Mouse (Mus musculus) urinary bladder, adult 18-20 months (tissue): ENCODE data around the gene Eef1e1.
"Not testable (repeated sequence)": the region's sequence is repeated elsewhere in the genome, so short reads cannot be mapped to it uniquely, and the experiment has no call there.

Experiments used
- DNase-seq, 2 experiments: peaks; one replicate each; pipeline ENCODE4 v3.0.0; 2022; ENCODE audit warnings: low spot score in 2 of 2, mixed read lengths in 2 of 2

Eef1e1 gene

GRCm38 (mm10) chr13:38658528-38659280 is at the start of gene Eef1e1:
Eef1e1 (minus strand) TSS chr13:38659058.
- peak; percentile 94 to 95 for DNase-seq

GRCm38 (mm10) chr13:38690845-38691244 is 32.0 kb upstream of the Eef1e1 start:
- DNase-seq = no peak

- DNase-seq = no peak
Observed at GRCm38 (mm10) chr13:38690028-38690427, 31.2 kb upstream of the Eef1e1 start.

- no peak for DNase-seq
Observed at GRCm38 (mm10) chr13:38688761-38689160, 29.9 kb upstream of the Eef1e1 start.

- DNase-seq = no peak
Observed at GRCm38 (mm10) chr13:38672336-38672735, 13.5 kb upstream of the Eef1e1 start.

GRCm38 (mm10) chr13:38671451-38671850 is 12.6 kb upstream of the Eef1e1 start:
- DNase-seq = not testable (repeated sequence)

GRCm38 (mm10) chr13:38670051-38670450 is 11.2 kb upstream of the Eef1e1 start:
- DNase-seq = no peak

- DNase-seq = no peak
Observed at GRCm38 (mm10) chr13:38668514-38668913, 9.7 kb upstream of the Eef1e1 start.

- no peak for DNase-seq
Observed at GRCm38 (mm10) chr13:38664753-38665152, 5.9 kb upstream of the Eef1e1 start.

GRCm38 (mm10) chr13:38659524-38660136 is 772 bp upstream of the Eef1e1 start:
- DNase-seq = no peak

- no peak for DNase-seq
Observed at GRCm38 (mm10) chr13:38657865-38658264, 993 bp downstream of the Eef1e1 start.

- DNase-seq = no peak
Observed at GRCm38 (mm10) chr13:38650292-38650691, 8.6 kb downstream of the Eef1e1 start.

GRCm38 (mm10) chr13:38649069-38649468 is 9.8 kb downstream of the Eef1e1 start:
- no peak for DNase-seq

GRCm38 (mm10) chr13:38641414-38641813 is 17.4 kb downstream of the Eef1e1 start:
- no peak for DNase-seq

GRCm38 (mm10) chr13:38640961-38641360 is 17.9 kb downstream of the Eef1e1 start:
- DNase-seq = no peak

GRCm38 (mm10) chr13:38638694-38639093 is 20.2 kb downstream of the Eef1e1 start:
- DNase-seq = no peak

- DNase-seq = peak; percentile 90 to 96
Observed at GRCm38 (mm10) chr13:38634800-38635269, 24.0 kb downstream of the Eef1e1 start, which contains the start of gene Bloc1s5. Bloc1s5 (minus strand) TSS chr13:38635109.

GRCm38 (mm10) chr13:38634256-38634799 is 24.5 kb downstream of the Eef1e1 start:
- no peak for DNase-seq

GRCm38 (mm10) chr13:38633287-38634000 is 25.4 kb downstream of the Eef1e1 start:
- no peak for DNase-seq

GRCm38 (mm10) chr13:38632556-38632955 is 26.3 kb downstream of the Eef1e1 start:
- DNase-seq = no peak

GRCm38 (mm10) chr13:38626229-38626525 is 32.7 kb downstream of the Eef1e1 start:
- DNase-seq = no peak

- no peak for DNase-seq
Observed at GRCm38 (mm10) chr13:38625492-38626228, 33.2 kb downstream of the Eef1e1 start.
